Mouse (Mus musculus) hindbrain, embryonic 11.5 days (tissue): ENCODE data around the gene Fmo5. TPM values are rescaled to one million over a fixed set of nuclear protein-coding genes. Genes with fewer than 3 reads are reported as not detected.

Experiments used
- ATAC-seq: fragments of 200-750 bp; cut with Nextera tagmentation; 2 replicates; pipeline ENCODE4 v1.8.0; 2017; ENCODE audit warnings: mild to moderate bottlenecking, moderate TSS enrichment, moderate library complexity; ENCODE audit not compliant: low FRiP score
- DNase-seq: peaks from one replicate; pipeline ENCODE4 v3.0.0-alpha.2; 2015; ENCODE audit warnings: low spot score
- H3K27ac ChIP-seq: fragments of 300-500 bp; sonication (generic); 2 replicates; pipeline ENCODE4 v1.5.1; 2014; ENCODE audit warnings: mild to moderate bottlenecking, low read depth, low read length
- H3K27me3 ChIP-seq: fragments of 300-500 bp; sonication (generic); 2 replicates; pipeline ENCODE4 v1.6.1; 2014; ENCODE audit warnings: mild to moderate bottlenecking, low read length, moderate library complexity, mixed read lengths; ENCODE audit not compliant: control insufficient read depth, insufficient read depth
- H3K36me3 ChIP-seq: fragments of 300-500 bp; sonication (generic); 2 replicates; pipeline ENCODE4 v1.6.1; 2014; ENCODE audit warnings: mild to moderate bottlenecking, low read length, moderate library complexity, mixed read lengths; ENCODE audit not compliant: control insufficient read depth, insufficient read depth
- H3K4me1 ChIP-seq: fragments of 300-500 bp; sonication (generic); replicated peaks from 2 replicates; pipeline ENCODE4 v1.6.1; 2014; ENCODE audit warnings: low read length, mixed read lengths; ENCODE audit not compliant: control insufficient read depth, insufficient read depth
- H3K4me2 ChIP-seq: fragments of 300-500 bp; sonication (generic); replicated peaks from 2 replicates; pipeline ENCODE4 v1.6.1; 2014; ENCODE audit warnings: mild to moderate bottlenecking, low read depth, low read length
- H3K4me3 ChIP-seq: fragments of 300-500 bp; sonication (generic); 2 replicates; pipeline ENCODE4 v1.5.1; 2014; ENCODE audit warnings: low read depth, low read length
- H3K9ac ChIP-seq: fragments of 300-500 bp; sonication (generic); 2 replicates; pipeline ENCODE4 v1.6.1; 2014; ENCODE audit warnings: low read depth, low read length
- H3K9me3 ChIP-seq: fragments of 300-500 bp; sonication (generic); 2 replicates; pipeline ENCODE4 v1.6.1; 2016; ENCODE audit warnings: low read length; ENCODE audit not compliant: control insufficient read depth
- WGBS: fragments of 180-500 bp; shearing (Covaris S2); extraction: QIAGEN DNeasy Blood & Tissue Kit; methylation state at CpG from one replicate; pipeline ENCODE4 v1.1.7; 2014; 5-methylcytosine and 5-hydroxymethylcytosine counted together
- polyA plus RNA-seq: library from polyadenylated mRNA; unstranded; fragments of >200 nt; fragmentation: Nextera tagmentation; extraction: Ambion mirVana; gene quantifications from 2 replicates; pipeline ENCODE4 v1.2.1, GENCODE M21; 2014

Fmo5 gene
- polyA plus RNA-seq: 0.60 and 1.1 TPM in 2 replicates

GRCm38 (mm10) chr3:97628391-97629001 is at the start of gene Fmo5:
Gene Fmo5 (plus strand): TSS chr3:97628804.
- Histone ChIP-seq H3K9ac (peak within 1 kb of the TSS; percentile 16; the same call in 1 of the 2 replicates), H3K27me3 (no peaks in the 10 kb centered on the region), H3K36me3 (no peaks in the 10 kb centered on the region), H3K27ac (no peak within 1 kb of the TSS), H3K9me3 (no peaks in the 10 kb centered on the region), H3K4me2 (peak within 1 kb of the TSS; percentile 35; the same call in 1 of the 2 replicates), H3K4me1 (no peaks in the 10 kb centered on the region), H3K4me3 (peak within 1 kb of the TSS; percentile 21)
- peak; percentile 26 for DNase-seq
- ATAC-seq: no peak
- 5% methylated on average over 18 of the region's 18 CpGs for WGBS

GRCm38 (mm10) chr3:97585383-97586160 is 43.0 kb upstream of the Fmo5 start:
- 0 out of 2 replicates have a peak, but pooled peaks cover 3% of the 10 kb centered on the region for H3K36me3 ChIP-seq

GRCm38 (mm10) chr3:97587656-97588055 is 40.9 kb upstream of the Fmo5 start:
- H3K9ac ChIP-seq: no peak overlapping the region
- H3K36me3 ChIP-seq: no peaks in the 10 kb centered on the region
- DNase-seq (no peak), ATAC-seq (no peak; the same call in 1 of the 2 replicates)
- H3K27me3 ChIP-seq: no peaks in the 10 kb centered on the region
- WGBS: 74% methylated on average over 9 of the region's 9 CpGs
- H3K4me2 ChIP-seq: no peak overlapping the region
- no peak overlapping the region for H3K27ac ChIP-seq
- no peaks in the 10 kb centered on the region for H3K9me3 ChIP-seq
- H3K4me3 ChIP-seq: no peak overlapping the region
- H3K4me1 ChIP-seq: no peaks in the 10 kb centered on the region

More at GRCm38 (mm10) chr3:97585383-97586160, 43.0 kb upstream of the Fmo5 start:
- no peaks in the 10 kb centered on the region for H3K4me1 ChIP-seq
- DNase-seq: peak; percentile 92
- WGBS: 66% methylated on average over 18 of the region's 18 CpGs
- no peak overlapping the region for H3K4me3 ChIP-seq
- H3K9ac ChIP-seq: no peak overlapping the region
- no peak overlapping the region for H3K4me2 ChIP-seq
- H3K27ac ChIP-seq: no peak overlapping the region
- H3K9me3 ChIP-seq: no peaks in the 10 kb centered on the region
- peak; percentile 80 for ATAC-seq
- no peaks in the 10 kb centered on the region for H3K27me3 ChIP-seq

DNA sequence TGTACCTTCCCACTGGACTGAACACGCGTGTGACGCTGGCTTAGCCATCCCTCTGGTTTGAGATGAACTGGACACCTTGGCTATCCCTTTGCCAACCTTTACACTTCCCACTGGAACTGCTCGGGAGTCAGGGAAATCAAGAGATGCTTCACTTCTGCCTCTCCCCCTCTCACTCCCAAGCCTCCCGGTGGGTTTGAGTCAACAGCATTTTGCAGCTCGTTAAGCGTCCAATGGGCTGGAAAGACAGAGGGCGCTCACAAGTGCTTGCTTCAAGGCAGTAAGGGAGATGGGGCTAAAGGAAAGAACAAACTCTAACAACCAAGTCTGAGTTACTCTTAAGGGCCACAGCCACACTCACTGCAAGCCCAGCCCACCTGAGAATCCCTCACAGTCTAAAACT is 37.9 kb upstream of the Fmo5 start:
- 59% methylated on average over 8 of the region's 8 CpGs for WGBS
- ATAC-seq: no peak
- no peak overlapping the region for H3K4me3 ChIP-seq

DNA sequence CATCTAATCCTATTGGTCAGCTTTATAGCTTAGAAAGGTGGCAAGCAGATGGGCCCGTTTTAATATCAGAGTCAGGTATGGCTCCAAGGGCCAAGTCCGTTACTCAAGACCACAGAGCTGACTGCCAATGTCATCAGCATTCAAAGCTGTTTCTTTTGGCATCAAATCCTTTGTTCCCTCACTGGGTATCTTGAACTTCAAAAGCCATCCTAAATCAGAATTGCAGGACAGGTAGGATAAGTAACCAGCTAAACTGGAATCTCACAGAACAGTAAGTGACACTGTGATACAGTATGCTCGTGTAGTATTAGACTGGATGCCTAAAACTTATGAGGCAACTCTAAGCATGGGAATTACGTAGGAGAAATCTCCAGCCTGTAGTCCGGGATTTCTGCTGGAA is 35.5 kb upstream of the Fmo5 start:
- 90% methylated on average over 5 of the region's 5 CpGs for WGBS
- Histone ChIP-seq H3K27ac (no peak overlapping the region), H3K9ac (no peak overlapping the region), H3K27me3 (no peaks in the 10 kb centered on the region), H3K4me1 (no peaks in the 10 kb centered on the region), H3K36me3 (no peaks in the 10 kb centered on the region), H3K4me3 (no peak overlapping the region), H3K9me3 (no peaks in the 10 kb centered on the region), H3K4me2 (no peak overlapping the region)
- no peak for DNase-seq
- ATAC-seq: no peak

More for the DNA sequence above, 37.9 kb upstream of the Fmo5 start:
- H3K4me2 ChIP-seq: no peak overlapping the region
- no peaks in the 10 kb centered on the region for H3K27me3 ChIP-seq
- H3K9me3 ChIP-seq: no peaks in the 10 kb centered on the region
- H3K36me3 ChIP-seq: no peaks in the 10 kb centered on the region
- H3K4me1 ChIP-seq: no peaks in the 10 kb centered on the region
- DNase-seq: no peak
- no peak overlapping the region for H3K27ac ChIP-seq
- H3K9ac ChIP-seq: no peak overlapping the region

DNA sequence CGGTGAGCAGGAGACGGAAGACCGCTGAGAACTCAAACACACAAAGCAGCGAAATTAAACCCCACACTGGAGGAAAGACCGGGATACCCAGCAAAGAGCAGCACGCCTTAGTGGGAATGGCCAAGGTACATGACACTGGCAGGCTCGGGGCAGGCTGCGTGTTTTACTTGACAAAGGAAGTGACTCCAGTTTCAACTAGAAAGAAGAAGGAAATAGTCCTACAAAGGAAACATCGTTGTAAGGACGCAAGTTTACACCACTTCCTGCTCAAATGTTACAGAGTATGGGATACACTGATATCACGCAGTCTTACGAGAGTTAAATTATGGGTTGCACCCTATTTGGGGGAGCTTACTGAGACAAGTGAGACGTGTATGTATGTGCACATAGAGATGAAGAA is 34.5 kb upstream of the Fmo5 start:
- Histone ChIP-seq H3K4me1 (no peaks in the 10 kb centered on the region), H3K27ac (no peak overlapping the region), H3K27me3 (no peaks in the 10 kb centered on the region), H3K9me3 (no peaks in the 10 kb centered on the region), H3K4me2 (no peak overlapping the region), H3K9ac (no peak overlapping the region), H3K36me3 (no peaks in the 10 kb centered on the region), H3K4me3 (no peak overlapping the region)
- DNase-seq (no peak), ATAC-seq (no peak)
- WGBS: 91% methylated on average over 13 of the region's 13 CpGs

- DNase-seq: no peak
- Histone ChIP-seq H3K27me3 (no peaks in the 10 kb centered on the region), H3K9ac (no peak overlapping the region), H3K4me2 (no peak overlapping the region), H3K4me1 (no peaks in the 10 kb centered on the region), H3K9me3 (no peaks in the 10 kb centered on the region), H3K4me3 (no peak overlapping the region), H3K36me3 (no peaks in the 10 kb centered on the region), H3K27ac (no peak overlapping the region)
- WGBS: 91% methylated on average over 6 of the region's 6 CpGs
- ATAC-seq: no peak
Measured at GRCm38 (mm10) chr3:97595066-97595465, 33.5 kb upstream of the Fmo5 start.

DNA sequence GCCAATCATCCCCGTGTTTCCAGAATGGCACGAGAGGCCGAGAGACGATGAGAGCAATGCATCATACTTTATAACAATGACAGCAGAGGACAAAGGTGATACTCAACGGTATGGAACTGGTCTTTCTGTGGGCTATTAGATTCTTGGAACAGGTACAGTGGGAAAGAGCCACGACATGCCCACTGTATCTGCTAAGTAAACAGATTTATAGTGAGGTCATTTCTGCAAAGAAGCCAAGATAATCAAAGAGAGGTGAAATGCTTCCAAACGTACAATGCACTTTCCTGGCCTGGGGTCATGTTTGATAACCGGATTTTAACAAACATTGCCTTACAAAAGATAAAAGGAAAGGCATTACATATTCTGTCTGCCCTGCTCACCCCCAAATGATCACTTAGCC is 31.8 kb upstream of the Fmo5 start:
- Histone ChIP-seq H3K9me3 (no peaks in the 10 kb centered on the region), H3K27me3 (no peaks in the 10 kb centered on the region), H3K27ac (no peak overlapping the region), H3K4me1 (no peaks in the 10 kb centered on the region), H3K4me2 (no peak overlapping the region), H3K9ac (no peak overlapping the region), H3K4me3 (no peak overlapping the region), H3K36me3 (0 out of 2 replicates have a peak, but pooled peaks cover 3% of the 10 kb centered on the region)
- no peak for DNase-seq
- ATAC-seq: no peak
- 84% methylated on average over 8 of the region's 8 CpGs for WGBS
